Mouse (Mus musculus): Measurements from ENCODE around the gene Chrm3. TPM values are rescaled to one million over a fixed set of nuclear protein-coding genes. Genes with fewer than 3 reads are reported as not detected.

Chrm3 gene
- polyA plus RNA-seq, 1 experiment from 2014 or later: 0.32 TPM

- DNase-seq (ENCODE audit: low spot score) (no peak), ATAC-seq (replicated peaks; ENCODE audit: low FRiP score) (no peak)
- no peaks in the 10 kb centered on the region for H3K36me3 ChIP-seq (ENCODE audit: control insufficient read depth, insufficient read depth, low read length)
- H3K27me3 ChIP-seq (ENCODE audit: control insufficient read depth, insufficient read depth, low read length): no peaks in the 10 kb centered on the region
- 87% methylated on average over 6 of the region's 6 CpGs for WGBS
- no peak overlapping the region for H3K27ac ChIP-seq (ENCODE audit: low read depth, low read length)
- H3K4me2 ChIP-seq (ENCODE audit: low read depth, low read length, severe bottlenecking): no peak overlapping the region
- H3K4me1 ChIP-seq (replicated peaks; ENCODE audit: control insufficient read depth, insufficient read depth, low read length): no peaks in the 10 kb centered on the region
- H3K4me3 ChIP-seq (ENCODE audit: low read depth, low read length): no peak overlapping the region
- no peak overlapping the region for H3K9ac ChIP-seq (ENCODE audit: low read length)
- H3K9me3 ChIP-seq (ENCODE audit: control insufficient read depth, low read length): no peaks in the 10 kb centered on the region
Observed at GRCm38 (mm10) chr13:10081896-10082426, 278.7 kb downstream of the Chrm3 start.

- ATAC-seq (replicated peaks; ENCODE audit: low FRiP score) (0 out of 2 replicates have a peak, but pooled peaks have one; percentile 44), DNase-seq (ENCODE audit: low spot score) (no peak)
- no peak overlapping the region for H3K4me2 ChIP-seq (ENCODE audit: low read depth, low read length, severe bottlenecking)
- H3K4me3 ChIP-seq (ENCODE audit: low read depth, low read length): no peak overlapping the region
- no peaks in the 10 kb centered on the region for H3K27me3 ChIP-seq (ENCODE audit: control insufficient read depth, insufficient read depth, low read length)
- 54% methylated on average over 5 of the region's 5 CpGs for WGBS
- H3K4me1 ChIP-seq (replicated peaks; ENCODE audit: control insufficient read depth, insufficient read depth, low read length): no peaks in the 10 kb centered on the region
- no peak overlapping the region for H3K9ac ChIP-seq (ENCODE audit: low read length)
- H3K9me3 ChIP-seq (ENCODE audit: control insufficient read depth, low read length): no peaks in the 10 kb centered on the region
- H3K27ac ChIP-seq (ENCODE audit: low read depth, low read length): no peak overlapping the region
- H3K36me3 ChIP-seq (ENCODE audit: control insufficient read depth, insufficient read depth, low read length): no peaks in the 10 kb centered on the region
Observed at GRCm38 (mm10) chr13:10071165-10071564, 289.5 kb downstream of the Chrm3 start.

- H3K9me3 ChIP-seq (ENCODE audit: control insufficient read depth, low read length): no peaks in the 10 kb centered on the region
- no peaks in the 10 kb centered on the region for H3K27me3 ChIP-seq (ENCODE audit: control insufficient read depth, insufficient read depth, low read length)
- no peaks in the 10 kb centered on the region for H3K4me1 ChIP-seq (replicated peaks; ENCODE audit: control insufficient read depth, insufficient read depth, low read length)
- no peak overlapping the region for H3K9ac ChIP-seq (ENCODE audit: low read length)
- DNase-seq (ENCODE audit: low spot score): no peak
- WGBS: 96% methylated on average over 10 of the region's 10 CpGs
- H3K27ac ChIP-seq (ENCODE audit: low read depth, low read length): no peak overlapping the region
- no peak overlapping the region for H3K4me2 ChIP-seq (ENCODE audit: low read depth, low read length, severe bottlenecking)
- ATAC-seq (replicated peaks; ENCODE audit: low FRiP score): no peak
- no peaks in the 10 kb centered on the region for H3K36me3 ChIP-seq (ENCODE audit: control insufficient read depth, insufficient read depth, low read length)
- no peak overlapping the region for H3K4me3 ChIP-seq (ENCODE audit: low read depth, low read length)
Observed at GRCm38 (mm10) chr13:10068927-10069580, 291.6 kb downstream of the Chrm3 start.

- ATAC-seq (replicated peaks; ENCODE audit: low FRiP score) (no peak), DNase-seq (ENCODE audit: low spot score) (no peak)
- H3K9me3 ChIP-seq (ENCODE audit: control insufficient read depth, low read length): no peaks in the 10 kb centered on the region
- H3K4me1 ChIP-seq (replicated peaks; ENCODE audit: control insufficient read depth, insufficient read depth, low read length): no peaks in the 10 kb centered on the region
- no peaks in the 10 kb centered on the region for H3K27me3 ChIP-seq (ENCODE audit: control insufficient read depth, insufficient read depth, low read length)
- no peak overlapping the region for H3K4me3 ChIP-seq (ENCODE audit: low read depth, low read length)
- no peak overlapping the region for H3K27ac ChIP-seq (ENCODE audit: low read depth, low read length)
- 87% methylated on average over 12 of the region's 12 CpGs for WGBS
- H3K36me3 ChIP-seq (ENCODE audit: control insufficient read depth, insufficient read depth, low read length): no peaks in the 10 kb centered on the region
- H3K9ac ChIP-seq (ENCODE audit: low read length): no peak overlapping the region
- no peak overlapping the region for H3K4me2 ChIP-seq (ENCODE audit: low read depth, low read length, severe bottlenecking)
Observed at GRCm38 (mm10) chr13:10066829-10067618, 293.6 kb downstream of the Chrm3 start.

- Histone ChIP-seq H3K9ac (ENCODE audit: low read length) (no peak overlapping the region), H3K36me3 (ENCODE audit: control insufficient read depth, insufficient read depth, low read length) (no peaks in the 10 kb centered on the region), H3K9me3 (ENCODE audit: control insufficient read depth, low read length) (no peaks in the 10 kb centered on the region), H3K4me3 (ENCODE audit: low read depth, low read length) (no peak overlapping the region), H3K4me2 (ENCODE audit: low read depth, low read length, severe bottlenecking) (no peak overlapping the region), H3K27ac (ENCODE audit: low read depth, low read length) (no peak overlapping the region), H3K4me1 (replicated peaks; ENCODE audit: control insufficient read depth, insufficient read depth, low read length) (no peaks in the 10 kb centered on the region), H3K27me3 (ENCODE audit: control insufficient read depth, insufficient read depth, low read length) (no peaks in the 10 kb centered on the region)
- no peak for DNase-seq (ENCODE audit: low spot score)
- WGBS: 63% methylated on average over 2 of the region's 2 CpGs
- ATAC-seq (replicated peaks; ENCODE audit: low FRiP score): no peak
Observed at GRCm38 (mm10) chr13:10065776-10066175, 294.9 kb downstream of the Chrm3 start.

- H3K27ac ChIP-seq (ENCODE audit: low read depth, low read length): no peak overlapping the region
- no peaks in the 10 kb centered on the region for H3K9me3 ChIP-seq (ENCODE audit: control insufficient read depth, low read length)
- no peak overlapping the region for H3K4me3 ChIP-seq (ENCODE audit: low read depth, low read length)
- H3K4me2 ChIP-seq (ENCODE audit: low read depth, low read length, severe bottlenecking): no peak overlapping the region
- no peak overlapping the region for H3K9ac ChIP-seq (ENCODE audit: low read length)
- no peak for ATAC-seq (replicated peaks; ENCODE audit: low FRiP score)
- WGBS: 89% methylated on average over 5 of the region's 5 CpGs
- H3K4me1 ChIP-seq (replicated peaks; ENCODE audit: control insufficient read depth, insufficient read depth, low read length): no peaks in the 10 kb centered on the region
- H3K36me3 ChIP-seq (ENCODE audit: control insufficient read depth, insufficient read depth, low read length): no peaks in the 10 kb centered on the region
- DNase-seq (ENCODE audit: low spot score): no peak
- no peaks in the 10 kb centered on the region for H3K27me3 ChIP-seq (ENCODE audit: control insufficient read depth, insufficient read depth, low read length)
Observed at GRCm38 (mm10) chr13:10062681-10063080, 298.0 kb downstream of the Chrm3 start.

- DNase-seq (ENCODE audit: low spot score) (no peak), ATAC-seq (replicated peaks; ENCODE audit: low FRiP score) (no peak)
- H3K27ac ChIP-seq (ENCODE audit: low read depth, low read length): no peak overlapping the region
- H3K4me3 ChIP-seq (ENCODE audit: low read depth, low read length): no peak overlapping the region
- no peak overlapping the region for H3K4me2 ChIP-seq (ENCODE audit: low read depth, low read length, severe bottlenecking)
- H3K4me1 ChIP-seq (replicated peaks; ENCODE audit: control insufficient read depth, insufficient read depth, low read length): no peaks in the 10 kb centered on the region
- 60% methylated on average over 1 of the region's 1 CpGs for WGBS
- H3K27me3 ChIP-seq (ENCODE audit: control insufficient read depth, insufficient read depth, low read length): no peaks in the 10 kb centered on the region
- no peak overlapping the region for H3K9ac ChIP-seq (ENCODE audit: low read length)
- H3K9me3 ChIP-seq (ENCODE audit: control insufficient read depth, low read length): no peaks in the 10 kb centered on the region
- no peaks in the 10 kb centered on the region for H3K36me3 ChIP-seq (ENCODE audit: control insufficient read depth, insufficient read depth, low read length)
Observed at GRCm38 (mm10) chr13:10058993-10059392, 301.7 kb downstream of the Chrm3 start.

GRCm38 (mm10) chr13:10057644-10058198 is 302.9 kb downstream of the Chrm3 start:
- no peak for ATAC-seq (replicated peaks; ENCODE audit: low FRiP score)
- no peak for DNase-seq (ENCODE audit: low spot score)
- WGBS: 86% methylated on average over 2 of the region's 2 CpGs

More at GRCm38 (mm10) chr13:10057644-10058198, 302.9 kb downstream of the Chrm3 start:
- no peak overlapping the region for H3K4me2 ChIP-seq (ENCODE audit: low read depth, low read length, severe bottlenecking)
- no peaks in the 10 kb centered on the region for H3K27me3 ChIP-seq (ENCODE audit: control insufficient read depth, insufficient read depth, low read length)
- H3K9ac ChIP-seq (ENCODE audit: low read length): no peak overlapping the region
- no peaks in the 10 kb centered on the region for H3K4me1 ChIP-seq (replicated peaks; ENCODE audit: control insufficient read depth, insufficient read depth, low read length)
- H3K36me3 ChIP-seq (ENCODE audit: control insufficient read depth, insufficient read depth, low read length): no peaks in the 10 kb centered on the region
- H3K27ac ChIP-seq (ENCODE audit: low read depth, low read length): no peak overlapping the region
- no peak overlapping the region for H3K4me3 ChIP-seq (ENCODE audit: low read depth, low read length)
- H3K9me3 ChIP-seq (ENCODE audit: control insufficient read depth, low read length): no peaks in the 10 kb centered on the region
